Mouse (Mus musculus) spleen, adult 2 months (tissue): ENCODE data around the gene Bag3.

Experiments used
- CTCF ChIP-seq: fragments of 200-500 bp; IDR thresholded peaks from 2 replicates; pipeline ENCODE4 v1.5.1; 2011; ENCODE audit warnings: mild to moderate bottlenecking, inconsistent platforms; ENCODE audit not compliant: insufficient read depth, insufficient read length, insufficient replicate concordance; ENCODE audit errors: extremely low read depth
- POLR2A ChIP-seq: fragments of 200-500 bp; IDR thresholded peaks from 2 replicates; pipeline ENCODE4 v1.6.1; 2011; ENCODE audit warnings: low read depth, low read length, inconsistent platforms

GRCm38 (mm10) chr7:128531031-128531430 lies 7.6 kb downstream of the Bag3 start:
- TF ChIP-seq CTCF, result no peak
- no peak for TF ChIP-seq POLR2A
